Mouse (Mus musculus) embryonic fibroblast, embryonic 13.5 days (primary cell): Measurements from ENCODE around the gene Flywch2.

Source experiments
- CTCF ChIP-seq: IDR thresholded peaks from 2 replicates; pipeline ENCODE4 v1.5.1; 2011; ENCODE audit warnings: mild to moderate bottlenecking, control low read depth, low read length, moderate library complexity, borderline replicate concordance; ENCODE audit not compliant: insufficient read depth
- POLR2A ChIP-seq: IDR thresholded peaks from 2 replicates; pipeline ENCODE4 v1.6.1; 2011; ENCODE audit warnings: low read depth, mild to moderate bottlenecking, control low read depth, low read length, moderate library complexity

- TF ChIP-seq CTCF (no peak), POLR2A (no peak)
Measured at GRCm38 (mm10) chr17:23746767-23747166, 39.1 kb downstream of the Flywch2 start.
